Mouse (Mus musculus) C2C12 (cell line): Measurements from ENCODE around the gene Tnks1bp1.

Experiments used
- CEBPB ChIP-seq: IDR thresholded peaks from one replicate; pipeline ENCODE4 v1.6.1; 2011; ENCODE audit warnings: low read depth, mild to moderate bottlenecking, control low read depth, moderate library complexity
- CTCF ChIP-seq: IDR thresholded peaks from one replicate; pipeline ENCODE4 v1.5.1; 2011; ENCODE audit not compliant: control insufficient read depth, insufficient read depth, insufficient read length
- FOSL1 ChIP-seq: IDR thresholded peaks from one replicate; pipeline ENCODE4 v1.8.0; 2011; ENCODE audit warnings: mild to moderate bottlenecking, low read length; ENCODE audit not compliant: poor library complexity, insufficient read depth, severe bottlenecking
- MAX ChIP-seq: IDR thresholded peaks from one replicate; pipeline ENCODE4 v1.6.1; 2011; ENCODE audit warnings: mild to moderate bottlenecking, control low read depth
- MYOD1 ChIP-seq: IDR thresholded peaks from one replicate; pipeline ENCODE4 v1.6.1; 2011; ENCODE audit warnings: low read depth; ENCODE audit not compliant: control insufficient read depth, insufficient read length
- MYOG ChIP-seq: IDR thresholded peaks from one replicate; pipeline ENCODE4 v1.6.1; 2011; ENCODE audit not compliant: control insufficient read depth, insufficient read length; ENCODE audit errors: extremely low read depth
- USF1 ChIP-seq: IDR thresholded peaks from one replicate; pipeline ENCODE4 v1.6.1; 2011; ENCODE audit warnings: low read depth, mild to moderate bottlenecking, control low read depth, moderate library complexity

DNA sequence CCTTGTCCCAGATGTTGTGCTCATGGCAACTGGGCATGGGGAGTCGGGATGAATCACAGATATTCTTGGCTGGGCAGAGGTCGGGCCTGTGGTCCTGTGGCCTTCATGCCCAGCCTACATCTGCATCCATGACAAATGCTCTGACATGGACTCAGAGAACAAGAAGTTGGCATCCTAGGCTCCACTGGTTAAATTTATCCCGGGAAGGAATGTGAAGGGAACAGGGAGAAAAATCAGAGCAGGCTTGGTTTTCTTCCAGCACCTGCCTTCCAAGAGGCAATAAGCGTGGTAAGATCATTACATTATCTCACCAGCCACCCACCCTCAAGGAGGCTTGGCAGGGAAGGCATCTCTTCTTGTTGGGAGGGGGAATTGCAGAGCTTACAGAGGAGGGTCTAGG, 43.5 kb upstream of the Tnks1bp1 start:
- TF ChIP-seq CTCF (no peak), MYOD1 (no peak), MYOG (no peak), FOSL1 (no peak), MAX (no peak), CEBPB (no peak), USF1 (no peak)
